Mouse (Mus musculus): ENCODE results near the gene Cdk10. TPM values are rescaled to one million over a fixed set of nuclear protein-coding genes. Genes with fewer than 3 reads are reported as not detected.
"Not testable (repeated sequence)": the region's sequence is repeated elsewhere in the genome, so short reads cannot be mapped to it uniquely, and the experiment has no call there.

The Cdk10 gene
- polyA plus RNA-seq (2015; fragmentation: Nextera tagmentation; extraction: Ambion mirVana), result 37.2 and 42.4 TPM in 2 replicates

- 3% methylated on average over 59 of the region's 59 CpGs for WGBS
- Histone ChIP-seq H3K36me3 (peaks cover 31% of the 10 kb centered on the region), H3K4me2 (peak within 1 kb of the TSS; percentile 82), H3K9me3 (no peaks in the 10 kb centered on the region), H3K4me3 (peak within 1 kb of the TSS; percentile 82), H3K9ac (peak within 1 kb of the TSS; percentile 91), H3K27ac (replicated peaks) (peak within 1 kb of the TSS; percentile 85), H3K4me1 (replicated peaks) (peaks cover 18% of the 10 kb centered on the region), H3K27me3 (no peaks in the 10 kb centered on the region)
- peak; percentile 90 for ATAC-seq (ENCODE audit: low read depth)
Measured at GRCm38 (mm10) chr8:123224278-123225266, at the start of gene Cdk10. Gene Cdk10, plus strand, starts transcription at chr8:123224842.

GRCm38 (mm10) chr8:123181391-123181790 lies 43.3 kb upstream of the Cdk10 start:
- Histone ChIP-seq H3K4me2 (no peak overlapping the region), H3K9me3 (peaks cover 10% of the 10 kb centered on the region; the same call in 1 of the 2 replicates), H3K9ac (no peak overlapping the region), H3K27ac (replicated peaks) (no peak overlapping the region), H3K27me3 (no peaks in the 10 kb centered on the region), H3K36me3 (no peaks in the 10 kb centered on the region), H3K4me3 (no peak overlapping the region), H3K4me1 (replicated peaks) (no peaks in the 10 kb centered on the region)
- ATAC-seq (ENCODE audit: low read depth), result no peak
- 61% methylated on average over 3 of the region's 3 CpGs for WGBS

GRCm38 (mm10) chr8:123185566-123186409 lies 38.9 kb upstream of the Cdk10 start, which contains the start of gene Dpep1:
Gene Dpep1, plus strand, starts transcription at chr8:123186242.
- Histone ChIP-seq H3K9me3 (no peaks in the 10 kb centered on the region), H3K9ac (no peak within 1 kb of the TSS), H3K27me3 (no peaks in the 10 kb centered on the region), H3K4me3 (no peak within 1 kb of the TSS), H3K4me1 (replicated peaks) (0 out of 2 replicates have a peak, but pooled peaks cover 4% of the 10 kb centered on the region), H3K4me2 (no peak within 1 kb of the TSS), H3K36me3 (no peaks in the 10 kb centered on the region), H3K27ac (replicated peaks) (no peak within 1 kb of the TSS)
- no peak for ATAC-seq (ENCODE audit: low read depth)
- 45% methylated on average over 19 of the region's 19 CpGs for WGBS

GRCm38 (mm10) chr8:123188006-123188405 lies 36.6 kb upstream of the Cdk10 start:
- Histone ChIP-seq H3K36me3 (no peaks in the 10 kb centered on the region), H3K4me3 (no peak overlapping the region), H3K9ac (no peak overlapping the region), H3K9me3 (no peaks in the 10 kb centered on the region), H3K27me3 (no peaks in the 10 kb centered on the region), H3K4me2 (no peak overlapping the region), H3K27ac (replicated peaks) (no peak overlapping the region), H3K4me1 (replicated peaks) (0 out of 2 replicates have a peak, but pooled peaks cover 4% of the 10 kb centered on the region)
- 90% methylated on average over 2 of the region's 2 CpGs for WGBS
- ATAC-seq (ENCODE audit: low read depth), result no peak

- Histone ChIP-seq H3K27ac (replicated peaks) (no peak overlapping the region), H3K27me3 (no peaks in the 10 kb centered on the region), H3K4me3 (no peak overlapping the region), H3K4me1 (replicated peaks) (0 out of 2 replicates have a peak, but pooled peaks cover 4% of the 10 kb centered on the region), H3K36me3 (no peaks in the 10 kb centered on the region), H3K9ac (no peak overlapping the region), H3K9me3 (no peaks in the 10 kb centered on the region), H3K4me2 (no peak overlapping the region)
- no peak for ATAC-seq (ENCODE audit: low read depth)
- WGBS, result 80% methylated on average over 7 of the region's 7 CpGs
Measured at GRCm38 (mm10) chr8:123188841-123189240, 35.8 kb upstream of the Cdk10 start.

GRCm38 (mm10) chr8:123190678-123191077 lies 34.0 kb upstream of the Cdk10 start:
- Histone ChIP-seq H3K4me3 (no peak overlapping the region), H3K36me3 (no peaks in the 10 kb centered on the region), H3K9me3 (no peaks in the 10 kb centered on the region), H3K4me2 (no peak overlapping the region), H3K9ac (no peak overlapping the region), H3K4me1 (replicated peaks) (0 out of 2 replicates have a peak, but pooled peaks cover 4% of the 10 kb centered on the region), H3K27ac (replicated peaks) (no peak overlapping the region), H3K27me3 (no peaks in the 10 kb centered on the region)
- ATAC-seq (ENCODE audit: low read depth), result no peak
- WGBS, result 3% methylated on average over 9 of the region's 9 CpGs

GRCm38 (mm10) chr8:123191908-123192307 lies 32.7 kb upstream of the Cdk10 start:
- Histone ChIP-seq H3K9ac (no peak overlapping the region), H3K27ac (replicated peaks) (no peak overlapping the region), H3K36me3 (no peaks in the 10 kb centered on the region), H3K4me1 (replicated peaks) (0 out of 2 replicates have a peak, but pooled peaks cover 4% of the 10 kb centered on the region), H3K4me3 (no peak overlapping the region), H3K9me3 (no peaks in the 10 kb centered on the region), H3K4me2 (no peak overlapping the region), H3K27me3 (no peaks in the 10 kb centered on the region)
- WGBS, result 62% methylated on average over 8 of the region's 8 CpGs
- ATAC-seq (ENCODE audit: low read depth), result no peak

GRCm38 (mm10) chr8:123193771-123194170 lies 30.9 kb upstream of the Cdk10 start:
- Histone ChIP-seq H3K4me3 (no peak overlapping the region), H3K9me3 (no peaks in the 10 kb centered on the region), H3K36me3 (no peaks in the 10 kb centered on the region), H3K4me1 (replicated peaks) (0 out of 2 replicates have a peak, but pooled peaks cover 4% of the 10 kb centered on the region), H3K9ac (no peak overlapping the region), H3K4me2 (no peak overlapping the region), H3K27me3 (no peaks in the 10 kb centered on the region), H3K27ac (replicated peaks) (no peak overlapping the region)
- no peak for ATAC-seq (ENCODE audit: low read depth)
- 69% methylated on average over 9 of the region's 9 CpGs for WGBS

GRCm38 (mm10) chr8:123197016-123197415 lies 27.6 kb upstream of the Cdk10 start:
- not testable (repeated sequence) for H3K9ac ChIP-seq; H3K27me3 ChIP-seq; H3K27ac ChIP-seq (replicated peaks); H3K4me1 ChIP-seq (replicated peaks); H3K4me3 ChIP-seq; H3K36me3 ChIP-seq; H3K9me3 ChIP-seq; ATAC-seq (ENCODE audit: low read depth); H3K4me2 ChIP-seq
- WGBS, result 70% methylated on average over 5 of the region's 5 CpGs

GRCm38 (mm10) chr8:123199864-123200263 lies 24.8 kb upstream of the Cdk10 start:
- peaks cover 5% of the 10 kb centered on the region; the same call in 1 of the 2 replicates for H3K4me1 ChIP-seq (replicated peaks)
- ATAC-seq (ENCODE audit: low read depth), result no peak
- no peak overlapping the region for H3K4me3 ChIP-seq
- no peaks in the 10 kb centered on the region; the same call in 1 of the 2 replicates for H3K27me3 ChIP-seq
- H3K9ac ChIP-seq, result no peak overlapping the region
- no peaks in the 10 kb centered on the region for H3K9me3 ChIP-seq
- peaks cover 12% of the 10 kb centered on the region for H3K36me3 ChIP-seq
- no peak overlapping the region for H3K27ac ChIP-seq (replicated peaks)
- WGBS, result 77% methylated on average over 14 of the region's 14 CpGs
- no peak overlapping the region for H3K4me2 ChIP-seq

- H3K27ac ChIP-seq (replicated peaks), result no peak overlapping the region
- ATAC-seq (ENCODE audit: low read depth), result peak; percentile 57
- no peak overlapping the region for H3K9ac ChIP-seq
- WGBS, result 23% methylated on average over 5 of the region's 5 CpGs
- H3K9me3 ChIP-seq, result no peaks in the 10 kb centered on the region
- H3K4me1 ChIP-seq (replicated peaks), result peaks cover 5% of the 10 kb centered on the region; the same call in 1 of the 2 replicates
- H3K27me3 ChIP-seq, result no peaks in the 10 kb centered on the region; the same call in 1 of the 2 replicates
- no peak overlapping the region for H3K4me2 ChIP-seq
- peaks cover 33% of the 10 kb centered on the region for H3K36me3 ChIP-seq
- H3K4me3 ChIP-seq, result no peak overlapping the region
Measured at GRCm38 (mm10) chr8:123202288-123202687, 22.4 kb upstream of the Cdk10 start.

Measured in neural tube, embryonic 13.5 days (tissue).